Mouse (Mus musculus) ES-CJ7 (cell line): Measurements from ENCODE around the gene Tnrc6c.
A peak's percentile ranks its signal among the peaks of the same experiment; 100 is the strongest.
"Not testable (repeated sequence)": the region's sequence is repeated elsewhere in the genome, so short reads cannot be mapped to it uniquely, and the experiment has no call there.

Experiments used
- DNase-seq: peaks from one replicate; pipeline ENCODE4 v3.0.0; 2011; ENCODE audit warnings: low read depth, low spot score

The Tnrc6c gene

GRCm38 (mm10) chr11:117768725-117769682 lies 114.9 kb downstream of the Tnrc6c start:
- no peak for DNase-seq

GRCm38 (mm10) chr11:117769683-117770047 lies 115.6 kb downstream of the Tnrc6c start:
- DNase-seq, result no peak

- DNase-seq, result no peak
These were observed 116.3 kb downstream of the Tnrc6c start for GRCm38 (mm10) chr11:117770407-117770806.

- DNase-seq, result no peak
These were observed 118.3 kb downstream of the Tnrc6c start for GRCm38 (mm10) chr11:117772352-117772751.

GRCm38 (mm10) chr11:117774925-117775324 lies 120.8 kb downstream of the Tnrc6c start:
- no peak for DNase-seq

DNA sequence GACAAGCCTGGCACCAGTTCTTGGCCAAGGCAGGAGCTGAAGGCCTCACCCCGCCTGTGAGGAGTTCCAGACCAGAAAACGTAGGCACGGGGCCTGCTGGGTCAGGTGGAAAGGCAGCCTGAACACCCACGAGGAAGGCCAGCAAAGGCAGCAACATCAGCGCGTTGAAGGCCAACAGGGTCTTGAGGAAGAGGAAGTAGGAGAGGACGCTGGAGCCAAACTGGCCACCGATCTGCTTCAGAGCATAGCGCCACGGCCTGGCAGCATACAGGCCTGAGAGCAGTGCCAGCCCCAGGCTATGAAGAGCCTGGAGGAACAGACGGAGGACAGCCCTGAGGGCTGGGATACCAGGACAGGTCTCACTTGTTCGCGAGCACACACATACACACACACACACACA lies 121.5 kb downstream of the Tnrc6c start:
- DNase-seq, result no peak

DNA sequence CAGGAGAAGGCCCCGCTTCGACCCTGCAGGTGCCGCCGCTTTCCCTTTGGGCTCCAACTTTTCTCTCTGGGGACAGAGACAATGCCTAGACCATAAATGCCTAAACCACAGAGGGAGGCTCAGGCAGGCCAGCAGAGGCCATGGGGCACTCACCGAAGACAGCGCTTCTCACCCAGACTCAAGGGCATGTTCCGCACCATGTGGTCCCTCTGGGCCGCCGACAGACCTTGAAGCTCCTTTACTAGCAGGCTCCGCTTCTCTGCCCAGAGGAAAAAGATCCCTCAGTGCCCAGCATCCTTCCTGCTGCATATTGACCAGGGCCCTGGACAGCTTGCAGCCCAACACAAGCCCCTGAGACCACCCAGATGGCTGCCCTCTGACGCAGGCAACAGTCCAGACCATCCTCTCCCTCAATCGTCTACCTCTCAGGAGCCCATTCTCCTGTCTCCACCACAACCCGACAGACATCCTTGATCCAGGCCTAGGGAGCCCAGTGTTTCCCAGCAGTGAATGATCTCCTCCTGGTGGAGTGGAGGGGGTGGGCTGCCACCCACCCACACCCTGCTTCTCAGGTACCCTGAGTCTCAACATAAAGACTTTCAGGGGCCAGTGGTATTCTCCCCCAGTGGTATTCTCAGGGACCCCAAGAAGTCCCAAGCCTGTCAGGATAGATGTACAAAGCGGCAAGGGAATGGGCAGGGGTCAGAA lies 122.2 kb downstream of the Tnrc6c start:
- no peak for DNase-seq

GRCm38 (mm10) chr11:117777111-117777510 lies 123.0 kb downstream of the Tnrc6c start:
- DNase-seq, result no peak

DNA sequence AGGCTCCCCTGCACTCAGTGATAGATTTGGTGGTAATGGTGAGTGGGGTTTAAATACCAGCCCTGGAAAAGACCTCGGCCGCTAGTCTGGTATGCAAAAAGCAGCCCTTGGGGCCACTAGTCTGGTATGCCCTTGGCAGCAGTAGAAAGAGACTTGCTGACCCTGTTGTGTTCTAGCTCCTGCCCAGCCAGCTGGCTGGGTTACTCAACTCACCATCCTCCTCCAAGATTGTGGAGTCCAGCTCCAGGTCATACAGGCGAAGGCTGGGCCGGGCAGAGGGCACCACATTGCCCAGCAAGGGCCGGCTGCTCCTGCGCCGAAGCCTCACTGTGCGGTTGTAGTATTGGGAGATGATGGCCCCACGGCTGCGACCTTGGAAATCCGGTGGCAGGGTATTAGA lies 123.9 kb downstream of the Tnrc6c start:
- DNase-seq, result no peak

- DNase-seq, result peak; percentile 42
These were observed 124.9 kb downstream of the Tnrc6c start for GRCm38 (mm10) chr11:117778851-117779433.

GRCm38 (mm10) chr11:117779434-117780198 lies 125.5 kb downstream of the Tnrc6c start:
- no peak for DNase-seq

GRCm38 (mm10) chr11:117780199-117780515 lies 126.1 kb downstream of the Tnrc6c start:
- no peak for DNase-seq

- peak; percentile 97 for DNase-seq
These were observed 126.6 kb downstream of the Tnrc6c start for GRCm38 (mm10) chr11:117780582-117781111.

DNA sequence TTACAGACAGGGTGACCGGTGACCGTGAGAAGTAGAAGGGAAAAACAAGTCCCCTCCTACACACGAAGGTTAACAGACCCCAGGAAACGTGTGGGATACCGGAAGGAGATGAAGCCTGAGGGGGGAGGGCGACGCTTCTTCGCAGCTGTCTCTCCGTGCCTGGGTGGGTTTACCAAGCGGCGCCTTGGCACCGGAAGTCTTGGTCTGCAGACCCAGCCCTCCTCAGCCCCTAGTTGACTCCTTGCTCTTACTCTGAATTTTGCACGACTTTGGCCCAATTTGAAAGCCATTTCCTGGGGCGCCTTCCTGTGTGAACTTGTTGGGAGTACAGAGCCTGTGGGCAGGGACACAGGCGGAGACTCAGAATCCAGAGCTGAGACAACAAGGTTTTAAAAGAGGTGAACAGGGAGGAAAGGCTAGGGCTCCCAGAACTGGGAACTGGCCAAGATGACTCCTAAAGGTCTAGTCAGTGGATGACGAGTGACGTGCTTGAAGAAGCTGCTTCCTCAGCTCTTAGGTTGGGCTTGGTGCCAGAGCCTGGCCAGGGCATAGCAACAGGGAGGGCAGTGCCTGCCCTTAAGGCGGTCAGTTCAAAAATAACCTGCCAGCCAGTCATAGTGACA lies 127.2 kb downstream of the Tnrc6c start:
- peak; percentile 76 for DNase-seq

DNA sequence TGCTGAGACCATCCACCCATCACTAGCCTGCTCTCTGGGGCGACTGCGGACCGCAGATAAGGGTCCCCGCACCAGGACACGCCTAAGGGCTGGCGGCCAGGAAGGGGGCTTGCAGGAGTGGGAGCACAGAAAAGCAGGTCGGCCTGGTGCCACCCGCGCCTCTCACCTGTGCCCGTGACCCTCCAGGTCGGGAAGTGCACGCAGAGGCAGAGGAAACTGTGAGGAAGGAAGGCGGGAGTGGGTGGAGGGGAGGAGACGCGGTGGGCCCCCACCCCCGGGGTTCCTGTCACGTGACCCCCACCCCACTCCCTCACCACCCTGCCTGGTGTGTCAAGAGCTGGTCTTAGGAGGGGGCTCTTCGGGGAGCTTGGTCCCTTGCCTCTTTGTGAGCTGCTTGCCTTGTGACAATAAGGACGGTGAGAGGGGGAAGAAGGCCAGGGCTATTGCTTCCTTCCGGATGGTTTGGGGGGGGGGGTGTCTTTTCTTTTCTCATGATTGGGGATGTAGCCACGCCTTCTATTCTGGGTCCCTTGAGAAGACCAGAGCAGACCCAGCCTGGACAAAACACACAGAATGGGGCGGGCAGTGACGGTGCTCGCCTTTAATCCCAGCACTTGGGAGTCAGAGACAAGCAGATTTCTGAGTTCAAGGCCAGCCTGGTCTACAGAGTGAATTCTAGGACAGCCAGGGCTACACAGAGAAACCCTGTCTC lies 128.1 kb downstream of the Tnrc6c start, which contains the start of the genes Tmc8 and Tmc6:
Tmc8 (plus strand) TSS at position 84 of the 712 bp plus-strand sequence.
Tmc6 (minus strand) TSS at position 206 of the 712 bp plus-strand sequence.
- peak; percentile 35 for DNase-seq

DNA sequence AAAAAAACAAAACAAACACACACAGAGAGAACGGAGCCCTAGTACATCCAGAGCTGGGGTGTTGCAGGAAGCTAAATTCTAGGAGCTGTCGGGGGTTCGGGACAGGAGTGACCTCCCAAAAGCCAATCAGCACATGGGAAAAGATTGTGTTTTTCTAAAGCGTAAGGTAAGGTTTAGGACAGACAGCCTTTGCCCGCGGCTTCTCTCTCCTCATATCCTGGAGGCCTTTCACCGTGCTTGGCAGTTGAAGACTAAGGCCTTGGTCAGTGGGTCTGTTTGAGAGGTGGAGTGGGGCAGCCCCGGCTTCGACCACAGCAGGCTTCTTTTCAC lies 128.6 kb downstream of the Tnrc6c start:
- no peak for DNase-seq

GRCm38 (mm10) chr11:117783089-117783488 lies 129.0 kb downstream of the Tnrc6c start:
- DNase-seq, result peak; percentile 77

DNA sequence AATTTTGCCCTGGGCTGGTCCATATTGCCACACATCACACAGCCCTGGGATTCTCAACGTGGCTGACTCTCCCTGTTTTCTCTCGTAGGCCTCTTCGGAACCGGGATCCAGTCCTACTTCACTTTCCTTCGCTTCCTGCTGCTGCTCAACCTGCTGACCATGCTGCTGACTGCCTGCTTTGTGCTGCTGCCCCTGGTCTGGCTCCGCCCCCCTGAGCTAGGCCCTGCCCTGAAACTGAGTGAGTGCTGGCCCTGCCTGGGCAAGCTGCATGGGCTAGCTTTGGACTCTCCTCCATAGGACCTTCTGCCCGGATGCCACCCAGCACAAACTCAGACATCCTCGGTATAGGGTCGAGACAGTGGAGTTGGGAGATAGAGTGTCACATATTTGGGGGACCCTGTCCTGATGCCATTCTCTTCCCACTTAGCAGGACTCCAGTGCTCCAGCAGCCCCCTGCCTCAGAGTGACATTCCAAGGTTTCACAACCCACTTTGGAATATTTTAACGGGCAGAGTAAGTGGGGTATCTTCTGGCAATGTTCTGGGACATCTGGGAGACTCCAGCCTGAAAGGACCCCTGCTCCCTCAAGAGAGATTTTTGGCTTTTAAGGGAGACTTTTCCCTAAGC lies 129.7 kb downstream of the Tnrc6c start:
- DNase-seq, result no peak

DNA sequence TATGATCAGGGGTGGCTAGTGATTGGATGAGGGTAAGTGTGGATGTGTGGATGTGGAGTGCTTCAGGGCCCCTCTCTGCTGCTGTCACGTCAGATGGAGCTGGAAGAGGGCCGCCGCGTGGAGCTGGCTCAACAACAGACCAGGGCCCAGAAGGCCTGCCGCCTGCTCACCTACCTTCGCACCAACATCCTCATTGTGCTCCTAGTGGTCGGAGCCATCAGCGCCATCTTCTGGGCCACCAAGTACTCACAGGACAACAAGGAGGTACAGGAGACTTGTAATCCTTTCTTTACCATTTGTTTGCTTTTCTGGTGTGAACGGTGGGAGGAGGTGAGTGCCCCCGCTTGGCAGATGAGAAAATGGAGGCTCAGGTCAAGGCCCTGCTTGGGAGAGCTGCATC lies 132.2 kb downstream of the Tnrc6c start:
- DNase-seq, result peak; percentile 90

DNA sequence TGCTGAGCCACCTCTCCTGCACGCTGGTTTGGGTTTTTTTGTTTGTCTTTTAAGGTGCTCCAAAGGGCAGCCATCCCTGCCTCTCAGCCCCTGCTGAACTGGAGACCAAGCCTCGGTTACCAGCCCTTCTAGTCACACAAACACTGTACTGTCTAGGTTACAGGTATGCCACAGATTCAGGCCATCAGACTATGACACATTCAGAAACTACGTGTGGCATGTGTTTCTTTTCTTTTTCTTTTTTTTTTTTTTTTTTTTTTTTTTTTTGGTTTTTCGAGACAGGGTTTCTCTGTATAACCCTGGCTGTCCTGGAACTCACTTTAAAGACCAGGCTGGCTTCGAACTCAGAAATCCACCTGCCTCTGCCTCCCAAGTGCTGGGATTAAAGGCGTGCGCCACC lies 134.4 kb downstream of the Tnrc6c start:
- DNase-seq, result not testable (repeated sequence)
